Mouse (Mus musculus) cortical plate, adult 2 months (tissue): ENCODE results near the gene Nck2. TPM values are rescaled to one million over a fixed set of nuclear protein-coding genes. Genes with fewer than 3 reads are reported as not detected.

Experiments used
- H3K27ac ChIP-seq: fragments of 200-500 bp; 2 replicates; pipeline ENCODE4 v1.5.1; 2012; ENCODE audit warnings: low read length, control low read depth, inconsistent platforms; ENCODE audit not compliant: insufficient read depth
- H3K4me1 ChIP-seq: fragments of 200-500 bp; 2 replicates; pipeline ENCODE4 v1.6.1; 2011; ENCODE audit warnings: low read length; ENCODE audit not compliant: control insufficient read depth, insufficient read depth
- H3K4me3 ChIP-seq: fragments of 200-500 bp; 2 replicates; pipeline ENCODE4 v1.5.1; 2011; ENCODE audit warnings: mild to moderate bottlenecking, low read length, control low read depth; ENCODE audit not compliant: insufficient read depth
- CTCF ChIP-seq: fragments of 200-500 bp; IDR thresholded peaks from 2 replicates; pipeline ENCODE4 v1.5.1; 2011; ENCODE audit warnings: mild to moderate bottlenecking, control low read depth, low read length; ENCODE audit not compliant: insufficient read depth; ENCODE audit errors: extremely low read depth
- POLR2A ChIP-seq: fragments of 200-500 bp; IDR thresholded peaks from 2 replicates; pipeline ENCODE4 v1.6.1; 2011; ENCODE audit warnings: mild to moderate bottlenecking, low read length, control low read depth; ENCODE audit not compliant: insufficient read depth; ENCODE audit errors: extremely low read depth
- polyA plus RNA-seq: library from polyadenylated mRNA; depleted of rRNA; stranded (reverse); fragments of >200 nt; gene quantifications from 2 replicates; pipeline ENCODE4 v1.2.3, GENCODE M21; 2012

Nck2 gene
- polyA plus RNA-seq, 1 experiment, result 29.0 TPM

DNA sequence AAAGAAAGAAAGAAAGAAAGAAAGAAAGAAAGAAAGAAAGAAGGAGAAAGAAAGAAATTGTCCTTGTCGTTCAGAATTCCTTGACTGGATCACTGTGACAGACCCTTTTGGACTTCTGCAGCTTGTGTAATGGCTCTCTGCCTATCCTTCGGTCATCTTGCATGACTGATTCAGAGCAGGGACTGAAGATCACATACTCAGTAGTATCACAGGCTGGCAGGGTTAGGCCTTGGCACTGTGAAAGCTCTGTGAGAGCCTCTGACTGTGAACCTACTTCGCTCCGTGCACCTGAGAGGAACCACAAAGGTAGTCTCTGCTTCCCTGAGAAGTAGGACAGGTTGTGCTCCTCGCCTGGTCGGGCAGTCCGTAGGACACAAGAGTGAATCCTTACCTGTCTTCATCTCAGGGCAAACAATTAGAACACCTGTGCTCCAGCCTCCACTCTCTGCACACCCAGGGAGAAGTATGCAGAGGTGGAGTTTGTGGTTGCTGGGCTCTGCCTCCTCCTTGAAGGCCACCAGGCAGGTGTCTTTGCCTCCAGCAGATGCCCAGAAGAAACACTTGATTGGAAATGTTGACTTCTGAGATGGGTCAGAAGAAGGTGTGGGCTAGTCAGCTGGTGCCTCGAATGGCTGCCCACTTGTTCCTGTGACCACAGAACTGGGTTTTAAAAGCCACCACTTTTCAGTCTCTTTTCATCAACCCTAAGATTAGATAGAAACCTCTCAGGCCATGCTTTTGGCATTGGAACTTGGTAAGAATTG is 47.3 kb downstream of the Nck2 start:
- no peak overlapping the region for H3K27ac ChIP-seq
- TF ChIP-seq POLR2A, result no peak
- TF ChIP-seq CTCF, result no peak
- H3K4me1 ChIP-seq, result peaks cover 7% of the 10 kb centered on the region
- no peak overlapping the region for H3K4me3 ChIP-seq

DNA sequence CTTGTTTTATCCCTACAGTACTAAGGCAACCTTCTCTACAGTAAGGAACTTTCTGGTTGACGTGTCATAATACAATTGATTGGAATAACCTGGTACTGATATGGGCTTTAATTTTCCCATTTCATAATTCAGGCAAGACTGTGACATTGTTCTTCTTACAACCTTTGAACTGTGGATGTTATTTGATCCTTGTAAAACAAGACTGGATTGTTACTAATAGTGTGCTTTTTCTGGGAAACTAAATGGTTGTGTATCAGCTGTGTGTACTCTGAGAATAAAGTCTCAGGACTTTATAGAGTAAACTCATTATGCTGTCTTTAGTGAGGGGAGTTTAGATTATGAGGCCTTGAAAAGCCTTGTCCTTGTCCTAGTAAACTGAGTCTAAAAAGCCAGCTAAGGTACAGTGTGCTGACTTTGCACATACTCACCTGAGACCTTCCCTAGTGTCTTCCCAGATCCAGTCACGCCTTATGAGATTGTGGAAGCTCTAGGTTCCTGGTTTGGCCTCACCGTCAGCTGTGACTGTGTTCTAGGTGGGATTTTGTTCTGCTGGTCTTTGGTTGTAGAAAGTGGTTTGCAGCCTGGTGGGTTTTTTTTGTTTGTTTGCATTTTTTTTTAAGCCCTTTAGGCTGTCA is 48.5 kb downstream of the Nck2 start:
- Histone ChIP-seq H3K4me3 (no peak overlapping the region), H3K4me1 (peaks cover 7% of the 10 kb centered on the region), H3K27ac (no peak overlapping the region)
- TF ChIP-seq CTCF (no peak), POLR2A (no peak)

DNA sequence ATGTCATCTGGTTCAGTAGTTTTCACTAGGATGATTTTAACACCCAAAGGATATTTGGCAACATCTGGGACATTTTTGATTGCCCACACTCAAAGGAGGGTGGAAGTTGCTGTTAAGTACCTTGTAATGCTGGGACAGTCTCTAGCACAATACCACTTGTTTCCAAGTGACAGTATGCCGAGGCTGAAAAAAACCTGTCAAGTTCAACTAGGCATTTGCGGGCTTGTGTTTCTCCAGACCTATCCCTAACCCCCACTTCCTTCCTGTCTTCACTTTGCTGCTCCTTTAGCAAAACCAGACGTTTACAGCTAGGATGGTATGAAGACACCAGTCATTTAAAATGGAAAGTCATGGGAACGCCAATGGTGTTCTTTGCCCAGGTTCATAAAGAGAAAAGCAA is 51.7 kb downstream of the Nck2 start:
- H3K27ac ChIP-seq, result no peak overlapping the region
- no peak overlapping the region for H3K4me3 ChIP-seq
- H3K4me1 ChIP-seq, result peaks cover 5% of the 10 kb centered on the region; the same call in 1 of the 2 replicates
- TF ChIP-seq CTCF, result no peak
- no peak for TF ChIP-seq POLR2A

DNA sequence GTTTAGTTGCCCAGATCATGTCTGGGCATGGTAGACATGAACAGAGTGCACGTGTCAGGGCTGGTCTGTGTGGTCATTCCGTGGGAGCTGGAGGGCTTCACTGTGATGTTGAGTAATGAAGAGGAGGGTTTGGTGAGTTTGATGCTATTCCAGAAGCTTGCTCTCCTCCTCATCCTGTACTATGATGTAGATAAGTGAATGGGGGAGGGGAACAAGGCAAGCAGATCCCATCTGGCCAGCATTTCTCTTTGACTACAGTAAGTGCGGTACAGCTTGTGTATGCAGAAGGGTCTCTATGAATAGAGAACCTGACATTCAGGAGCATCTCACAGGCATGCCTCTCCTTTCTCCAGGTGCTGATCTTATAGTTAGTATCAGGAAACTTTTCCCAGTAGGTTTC is 52.6 kb downstream of the Nck2 start:
- no peak overlapping the region for H3K27ac ChIP-seq
- no peak for TF ChIP-seq CTCF
- no peak overlapping the region for H3K4me3 ChIP-seq
- peaks cover 8% of the 10 kb centered on the region; the same call in 1 of the 2 replicates for H3K4me1 ChIP-seq

DNA sequence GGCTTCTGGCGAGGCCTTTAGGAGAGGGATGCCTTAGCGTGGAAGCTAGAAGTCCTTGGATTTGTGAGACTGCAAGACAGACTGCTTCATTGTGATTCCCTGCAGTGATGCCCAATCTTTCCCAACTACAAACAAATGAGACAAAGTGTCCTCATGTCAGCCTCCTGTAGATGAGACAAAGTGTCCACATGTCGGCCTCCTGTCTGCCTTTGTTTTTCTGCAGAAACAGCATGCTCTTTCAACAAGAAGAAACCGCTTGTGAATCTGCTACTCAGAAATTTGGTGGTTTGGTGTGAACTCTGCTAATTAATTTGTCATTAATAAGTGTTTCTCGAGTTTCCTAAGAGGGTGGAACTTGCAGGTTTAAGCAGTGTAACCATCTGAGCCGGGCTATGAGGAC is 53.6 kb downstream of the Nck2 start:
- H3K4me1 ChIP-seq, result peaks cover 10% of the 10 kb centered on the region
- H3K4me3 ChIP-seq, result no peak overlapping the region
- TF ChIP-seq CTCF (no peak), POLR2A (no peak)
- H3K27ac ChIP-seq, result peak overlapping the region; percentile 3; the same call in 1 of the 2 replicates

DNA sequence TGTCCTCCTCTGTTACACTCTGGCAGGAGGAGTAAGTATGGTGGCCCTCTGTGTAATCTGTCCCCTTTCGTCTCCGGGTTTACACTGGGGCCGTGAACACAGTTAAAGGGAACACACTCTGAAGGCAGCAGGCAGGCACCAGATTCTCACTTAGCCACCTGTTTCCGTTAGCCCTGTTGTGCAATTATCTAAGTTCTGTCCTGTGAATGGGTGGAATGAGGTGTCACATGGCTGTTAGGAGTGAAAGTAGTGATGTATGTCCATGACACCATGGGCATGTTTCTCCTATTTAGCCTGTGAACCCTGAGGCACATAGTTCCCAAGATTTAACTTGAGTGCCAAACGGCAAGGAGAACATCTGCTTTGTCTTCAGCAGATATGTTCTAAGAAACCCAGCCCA is 55.7 kb downstream of the Nck2 start:
- no peak overlapping the region; the same call in 1 of the 2 replicates for H3K27ac ChIP-seq
- TF ChIP-seq POLR2A (no peak), CTCF (no peak)
- no peak overlapping the region for H3K4me3 ChIP-seq
- peaks cover 12% of the 10 kb centered on the region for H3K4me1 ChIP-seq

DNA sequence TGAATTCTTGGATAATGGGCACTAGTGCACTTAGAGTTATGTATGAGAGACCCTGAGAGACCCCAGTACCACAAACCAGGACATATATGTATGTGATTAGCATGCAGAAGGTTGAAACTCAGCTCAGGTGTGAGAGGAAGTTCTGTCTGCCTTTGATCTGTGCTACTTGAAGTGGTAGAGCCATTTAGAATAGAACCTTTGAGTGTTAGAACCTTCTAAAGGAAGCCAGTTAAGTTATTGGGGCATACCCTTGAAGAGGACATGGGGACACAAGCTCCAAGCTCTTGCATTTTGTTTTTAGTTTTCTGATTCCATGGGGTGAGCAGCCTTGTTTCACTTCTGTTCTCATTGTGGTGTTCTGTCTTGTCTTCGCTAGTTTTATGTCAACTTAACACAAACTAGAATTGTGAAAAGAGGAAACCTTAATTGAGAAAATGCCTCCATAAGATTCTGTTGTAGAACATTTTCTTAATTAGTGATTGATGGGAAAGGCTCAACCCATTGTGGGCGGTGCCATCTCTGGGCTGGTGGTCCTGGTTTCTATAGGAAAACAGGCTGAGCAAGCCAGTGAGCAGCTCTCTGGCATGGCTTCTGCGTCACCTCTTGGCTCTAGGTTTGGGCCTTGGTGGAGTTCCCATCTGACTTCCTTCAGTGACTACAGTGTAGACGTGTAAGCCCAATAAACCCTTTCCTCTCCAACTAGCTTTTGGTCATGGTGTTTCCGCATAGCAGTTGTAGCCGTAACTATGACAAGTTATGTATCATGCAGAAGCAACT is 57.0 kb downstream of the Nck2 start:
- TF ChIP-seq CTCF (no peak), POLR2A (no peak)
- peak overlapping the region; percentile 58; the same call in 1 of the 2 replicates for H3K27ac ChIP-seq
- no peak overlapping the region for H3K4me3 ChIP-seq
- H3K4me1 ChIP-seq, result peaks cover 12% of the 10 kb centered on the region

DNA sequence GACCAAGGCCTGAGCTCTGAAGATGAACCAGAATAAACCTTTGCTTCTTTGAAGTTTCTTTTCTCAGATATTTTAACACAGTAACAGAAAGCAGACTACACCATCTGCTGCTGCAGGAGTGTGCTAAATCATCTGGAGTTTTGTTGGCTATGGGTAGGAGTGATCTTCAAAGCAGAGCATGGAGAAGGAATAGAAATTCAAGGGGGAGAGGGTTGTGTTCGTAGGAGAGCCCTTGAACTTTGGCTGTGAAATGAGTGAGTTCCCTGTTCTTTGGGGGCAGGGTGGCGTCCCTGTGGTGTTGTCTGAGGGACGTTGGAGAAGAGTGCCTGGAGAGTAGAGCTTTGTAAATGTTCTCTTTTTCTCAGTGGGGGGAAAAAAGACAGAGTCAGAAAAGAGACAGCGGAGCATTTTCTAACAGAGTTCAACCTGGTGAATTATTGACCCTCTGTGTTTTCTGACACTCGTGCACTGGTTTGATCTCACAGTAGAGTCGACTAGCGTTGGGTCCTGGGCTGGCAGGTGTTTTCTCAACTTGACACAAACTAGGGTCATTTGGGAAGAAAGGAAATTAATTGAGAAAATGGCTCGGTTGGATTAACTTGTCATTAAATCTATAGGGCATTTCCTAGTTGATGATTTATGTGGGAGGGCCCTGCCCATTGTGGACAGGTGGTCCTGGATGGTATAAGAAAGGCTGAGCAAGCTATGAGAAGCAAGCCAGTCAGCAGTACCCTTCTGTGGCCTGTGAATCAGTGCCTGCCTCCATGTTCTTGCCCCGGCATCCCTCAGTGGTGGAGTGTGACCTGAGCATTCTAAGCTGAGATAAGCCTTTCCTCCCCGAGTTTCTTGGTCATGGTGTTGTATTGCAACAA is 57.8 kb downstream of the Nck2 start:
- TF ChIP-seq CTCF, result no peak
- Histone ChIP-seq H3K4me1 (peaks cover 12% of the 10 kb centered on the region), H3K4me3 (no peak overlapping the region), H3K27ac (peak overlapping the region; percentile 58; the same call in 1 of the 2 replicates)

DNA sequence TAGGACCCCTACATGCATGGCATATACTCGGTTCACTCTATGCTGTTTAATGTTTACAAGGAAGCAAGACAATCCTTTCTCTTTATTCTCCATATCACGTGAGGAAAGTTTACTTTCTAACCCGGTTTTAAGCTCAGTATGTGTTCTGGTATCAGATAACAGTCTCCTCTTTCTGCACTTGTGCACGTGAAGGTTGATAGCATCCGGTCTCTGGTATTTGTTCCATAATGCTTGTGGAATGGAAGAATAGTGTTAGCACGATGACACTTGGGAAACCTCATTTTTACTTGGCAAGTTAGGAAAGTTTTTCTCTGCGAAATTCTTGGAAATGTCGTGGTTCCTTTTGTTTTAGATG is 58.4 kb downstream of the Nck2 start:
- Histone ChIP-seq H3K27ac (no peak overlapping the region), H3K4me1 (peaks cover 12% of the 10 kb centered on the region), H3K4me3 (no peak overlapping the region)
- no peak for TF ChIP-seq POLR2A
- no peak for TF ChIP-seq CTCF
